Mouse (Mus musculus) kidney, adult 2 months (tissue): ENCODE data around the gene Strn. TPM values are rescaled to one million over a fixed set of nuclear protein-coding genes. Genes with fewer than 3 reads are reported as not detected.

ENCODE experiments used
- DNase-seq: peaks from one replicate; pipeline ENCODE4 v3.0.0; 2021
- H3K27ac ChIP-seq: fragments of 200-500 bp; 2 replicates; pipeline ENCODE4 v1.5.1; 2012; ENCODE audit warnings: low read depth, low read length, control low read depth, inconsistent platforms; ENCODE audit not compliant: insufficient read depth
- H3K27me3 ChIP-seq: fragments of 200-500 bp; replicated peaks from 2 replicates; pipeline ENCODE4 v1.6.1; 2012; ENCODE audit warnings: mild to moderate bottlenecking, moderate library complexity, low read length, inconsistent platforms; ENCODE audit not compliant: control insufficient read depth, insufficient read depth
- H3K36me3 ChIP-seq: fragments of 200-500 bp; 2 replicates; pipeline ENCODE4 v1.6.1; 2012; ENCODE audit warnings: mild to moderate bottlenecking, moderate library complexity, low read length, inconsistent platforms; ENCODE audit not compliant: control insufficient read depth, insufficient read depth
- H3K4me1 ChIP-seq: fragments of 200-500 bp; 2 replicates; pipeline ENCODE4 v1.6.1; 2011; ENCODE audit warnings: low read length; ENCODE audit not compliant: control insufficient read depth, insufficient read depth
- H3K4me3 ChIP-seq: fragments of 200-500 bp; 2 replicates; pipeline ENCODE4 v1.5.1; 2011; ENCODE audit warnings: mild to moderate bottlenecking, low read depth, low read length, control low read depth; ENCODE audit not compliant: insufficient read depth
- CTCF ChIP-seq: fragments of 200-500 bp; conservative IDR thresholded peaks from 2 replicates; pipeline ENCODE4 v1.5.1; 2011; ENCODE audit warnings: low read depth, mild to moderate bottlenecking, control low read depth, low read length, moderate library complexity, mixed read lengths; ENCODE audit not compliant: insufficient read depth, insufficient read length
- POLR2A ChIP-seq: fragments of 200-500 bp; IDR thresholded peaks from one replicate; pipeline ENCODE4 v1.6.1; 2011; ENCODE audit warnings: low read depth, low read length, control low read depth
- WGBS: fragments of 180-500 bp; shearing (Covaris S2); methylation state at CpG from one replicate; pipeline ENCODE4 v1.1.7; 2018; 5-methylcytosine and 5-hydroxymethylcytosine counted together
- polyA plus RNA-seq: library from polyadenylated mRNA; depleted of rRNA; stranded (reverse); fragments of >200 nt; gene quantifications from 2 replicates; pipeline ENCODE4 v1.2.3, GENCODE M21; 2012

Strn gene
- polyA plus RNA-seq, 1 experiment: 6.5 TPM

- 82% methylated on average over 7 of the region's 7 CpGs for WGBS
- H3K27me3 ChIP-seq: no peaks in the 10 kb centered on the region
- H3K27ac ChIP-seq: no peak overlapping the region
- TF ChIP-seq CTCF (no peak), POLR2A (no peak)
- H3K4me1 ChIP-seq: no peaks in the 10 kb centered on the region
- peaks cover 1% of the 10 kb centered on the region for H3K36me3 ChIP-seq
- no peak overlapping the region for H3K4me3 ChIP-seq
- DNase-seq: no peak
Measured at GRCm38 (mm10) chr17:78766084-78766483, 29.1 kb upstream of the Strn start.

- no peak for DNase-seq
- no peaks in the 10 kb centered on the region for H3K27me3 ChIP-seq
- TF ChIP-seq CTCF: no peak
- TF ChIP-seq POLR2A: no peak
- H3K4me3 ChIP-seq: no peak overlapping the region
- WGBS: 83% methylated on average over 5 of the region's 5 CpGs
- no peaks in the 10 kb centered on the region for H3K4me1 ChIP-seq
- no peak overlapping the region for H3K27ac ChIP-seq
- peaks cover 1% of the 10 kb centered on the region for H3K36me3 ChIP-seq
Measured at GRCm38 (mm10) chr17:78763272-78763671, 26.3 kb upstream of the Strn start.

- Histone ChIP-seq H3K36me3 (peaks cover 4% of the 10 kb centered on the region), H3K27me3 (no peaks in the 10 kb centered on the region), H3K4me1 (no peaks in the 10 kb centered on the region), H3K4me3 (no peak overlapping the region; the same call in 1 of the 2 replicates), H3K27ac (no peak overlapping the region)
- 55% methylated on average over 17 of the region's 17 CpGs for WGBS
- TF ChIP-seq CTCF: no peak
- no peak for TF ChIP-seq POLR2A
- no peak for DNase-seq
Measured at GRCm38 (mm10) chr17:78752938-78753655, 16.1 kb upstream of the Strn start.

- no peak for DNase-seq
- H3K27ac ChIP-seq: no peak overlapping the region
- no peaks in the 10 kb centered on the region for H3K4me1 ChIP-seq
- H3K27me3 ChIP-seq: no peaks in the 10 kb centered on the region
- no peak overlapping the region for H3K4me3 ChIP-seq
- no peak for TF ChIP-seq CTCF
- TF ChIP-seq POLR2A: no peak
- peaks cover 2% of the 10 kb centered on the region for H3K36me3 ChIP-seq
- 78% methylated on average over 10 of the region's 10 CpGs for WGBS
Measured at GRCm38 (mm10) chr17:78752064-78752463, 15.1 kb upstream of the Strn start.

- WGBS: 71% methylated on average over 9 of the region's 9 CpGs
- DNase-seq: peak; percentile 28
- no peak overlapping the region for H3K27ac ChIP-seq
- H3K4me1 ChIP-seq: no peaks in the 10 kb centered on the region; the same call in 1 of the 2 replicates
- TF ChIP-seq CTCF (no peak), POLR2A (no peak)
- 0 out of 2 replicates have a peak overlapping the region, but pooled peaks have one; percentile 2 for H3K4me3 ChIP-seq
- no peaks in the 10 kb centered on the region for H3K36me3 ChIP-seq
- no peaks in the 10 kb centered on the region for H3K27me3 ChIP-seq
Measured at GRCm38 (mm10) chr17:78748440-78748839, 11.4 kb upstream of the Strn start.

GRCm38 (mm10) chr17:78738416-78738815 is 1.4 kb upstream of the Strn start:
- WGBS: 53% methylated on average over 1 of the region's 1 CpGs
- H3K27ac ChIP-seq: no peak overlapping the region
- H3K27me3 ChIP-seq: no peaks in the 10 kb centered on the region
- H3K36me3 ChIP-seq: no peaks in the 10 kb centered on the region
- peaks cover 5% of the 10 kb centered on the region; the same call in 1 of the 2 replicates for H3K4me1 ChIP-seq
- TF ChIP-seq CTCF: 0 out of 2 replicates have a peak, but pooled peaks have one; percentile 13
- no peak for TF ChIP-seq POLR2A
- no peak overlapping the region for H3K4me3 ChIP-seq
- peak; percentile 28 for DNase-seq

- H3K4me3 ChIP-seq: no peak overlapping the region
- TF ChIP-seq CTCF (no peak), POLR2A (no peak)
- WGBS: 58% methylated on average over 2 of the region's 2 CpGs
- no peaks in the 10 kb centered on the region for H3K36me3 ChIP-seq
- no peak overlapping the region; the same call in 1 of the 2 replicates for H3K27ac ChIP-seq
- peak; percentile 24 for DNase-seq
- no peaks in the 10 kb centered on the region for H3K27me3 ChIP-seq
- H3K4me1 ChIP-seq: peaks cover 5% of the 10 kb centered on the region; the same call in 1 of the 2 replicates
Measured at GRCm38 (mm10) chr17:78737771-78738170, 775 bp upstream of the Strn start.
